Mouse (Mus musculus) C2C12 (cell line): Measurements from ENCODE around the gene Tdrd7.

Source experiments
- CEBPB ChIP-seq: IDR thresholded peaks from one replicate; pipeline ENCODE4 v1.6.1; 2011; ENCODE audit warnings: low read depth, mild to moderate bottlenecking, control low read depth, moderate library complexity
- CTCF ChIP-seq: IDR thresholded peaks from one replicate; pipeline ENCODE4 v1.5.1; 2011; ENCODE audit not compliant: control insufficient read depth, insufficient read depth, insufficient read length
- MYOD1 ChIP-seq: IDR thresholded peaks from one replicate; pipeline ENCODE4 v1.6.1; 2011; ENCODE audit warnings: low read depth; ENCODE audit not compliant: control insufficient read depth, insufficient read length
- USF1 ChIP-seq: IDR thresholded peaks from one replicate; pipeline ENCODE4 v1.6.1; 2011; ENCODE audit warnings: low read depth, mild to moderate bottlenecking, control low read depth, moderate library complexity

DNA sequence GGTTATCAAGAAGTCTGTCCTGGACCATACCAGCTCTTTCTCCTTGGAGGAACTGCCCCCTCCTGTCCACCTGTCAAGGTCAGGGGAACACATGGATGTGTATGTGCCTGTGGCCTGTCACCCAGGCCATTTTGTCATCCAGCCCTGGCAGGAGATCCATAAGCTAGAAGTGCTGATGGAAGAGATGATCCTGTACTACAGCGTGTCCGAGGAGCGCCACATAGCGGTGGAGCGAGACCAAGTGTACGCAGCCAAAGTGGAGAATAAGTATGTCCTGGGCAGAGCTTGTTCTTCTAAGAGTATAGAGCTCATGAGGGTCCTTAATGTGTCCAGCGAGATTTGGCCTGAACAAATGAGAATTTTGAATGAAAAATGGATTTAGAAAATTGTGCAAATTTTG, 60.8 kb downstream of the Tdrd7 start:
- TF ChIP-seq CEBPB (no peak), CTCF (peak; percentile 30), MYOD1 (no peak), USF1 (no peak)
